Mouse (Mus musculus): ENCODE measurements around the gene Ghrl. TPM values are rescaled to one million over a fixed set of nuclear protein-coding genes. Genes with fewer than 3 reads are reported as not detected.
"Not testable (repeated sequence)": the region's sequence is repeated elsewhere in the genome, so short reads cannot be mapped to it uniquely, and the experiment has no call there.

Gene Ghrl
- polyA plus RNA-seq, 1 experiment from 2014 or later, result 1.0 TPM

- 92% methylated on average over 9 of the region's 9 CpGs for WGBS
- ATAC-seq, result no peak
- H3K9ac ChIP-seq, result no peak overlapping the region
- H3K27ac ChIP-seq, result no peak overlapping the region
- H3K4me2 ChIP-seq, result no peak overlapping the region
- H3K27me3 ChIP-seq, result no peaks in the 10 kb centered on the region
- no peaks in the 10 kb centered on the region for H3K9me3 ChIP-seq (replicated peaks)
- H3K4me1 ChIP-seq, result peaks cover 15% of the 10 kb centered on the region
- H3K4me3 ChIP-seq, result no peak overlapping the region
- H3K36me3 ChIP-seq (ENCODE audit: poor library complexity, severe bottlenecking), result peaks cover 55% of the 10 kb centered on the region
These were observed 17.8 kb upstream of the Ghrl start for GRCm38 (mm10) chr6:113737318-113738046.

- Histone ChIP-seq H3K27me3 (no peaks in the 10 kb centered on the region), H3K9me3 (replicated peaks) (no peaks in the 10 kb centered on the region), H3K9ac (no peak overlapping the region), H3K4me1 (no peaks in the 10 kb centered on the region), H3K4me3 (no peak overlapping the region), H3K4me2 (no peak overlapping the region), H3K27ac (no peak overlapping the region), H3K36me3 (ENCODE audit: poor library complexity, severe bottlenecking) (peaks cover 98% of the 10 kb centered on the region)
- WGBS, result 93% methylated on average over 3 of the region's 3 CpGs
- ATAC-seq, result no peak
These were observed 11.6 kb upstream of the Ghrl start for GRCm38 (mm10) chr6:113731296-113731695.

- WGBS, result 91% methylated on average over 7 of the region's 7 CpGs
- peaks cover 92% of the 10 kb centered on the region for H3K36me3 ChIP-seq (ENCODE audit: poor library complexity, severe bottlenecking)
- H3K4me2 ChIP-seq, result no peak overlapping the region
- no peak overlapping the region for H3K9ac ChIP-seq
- H3K4me3 ChIP-seq, result no peak overlapping the region
- no peak for ATAC-seq
- no peaks in the 10 kb centered on the region for H3K27me3 ChIP-seq
- H3K27ac ChIP-seq, result no peak overlapping the region
- H3K9me3 ChIP-seq (replicated peaks), result no peaks in the 10 kb centered on the region
- no peaks in the 10 kb centered on the region for H3K4me1 ChIP-seq
These were observed 8.5 kb upstream of the Ghrl start for GRCm38 (mm10) chr6:113728181-113728580.

GRCm38 (mm10) chr6:113721061-113721460 lies 1.4 kb upstream of the Ghrl start:
- Histone ChIP-seq H3K9ac (no peak overlapping the region), H3K4me1 (no peaks in the 10 kb centered on the region), H3K4me3 (no peak overlapping the region), H3K27me3 (no peaks in the 10 kb centered on the region), H3K36me3 (ENCODE audit: poor library complexity, severe bottlenecking) (peaks cover 85% of the 10 kb centered on the region), H3K9me3 (replicated peaks) (no peaks in the 10 kb centered on the region), H3K4me2 (no peak overlapping the region), H3K27ac (no peak overlapping the region)
- 94% methylated on average over 4 of the region's 4 CpGs for WGBS
- no peak for ATAC-seq

GRCm38 (mm10) chr6:113717541-113717940 lies 2.1 kb downstream of the Ghrl start:
- Histone ChIP-seq H3K36me3 (ENCODE audit: poor library complexity, severe bottlenecking) (peaks cover 89% of the 10 kb centered on the region), H3K9ac (no peak overlapping the region), H3K4me3 (no peak overlapping the region), H3K4me1 (no peaks in the 10 kb centered on the region), H3K4me2 (no peak overlapping the region), H3K27me3 (no peaks in the 10 kb centered on the region), H3K9me3 (replicated peaks) (no peaks in the 10 kb centered on the region), H3K27ac (no peak overlapping the region)
- ATAC-seq, result no peak
- 94% methylated on average over 3 of the region's 3 CpGs for WGBS

- Histone ChIP-seq H3K27ac (no peak overlapping the region), H3K4me2 (no peak overlapping the region), H3K9me3 (replicated peaks) (no peaks in the 10 kb centered on the region), H3K27me3 (no peaks in the 10 kb centered on the region), H3K4me1 (no peaks in the 10 kb centered on the region), H3K4me3 (no peak overlapping the region), H3K36me3 (ENCODE audit: poor library complexity, severe bottlenecking) (peaks cover 95% of the 10 kb centered on the region), H3K9ac (no peak overlapping the region)
- no peak for ATAC-seq
- 83% methylated on average over 1 of the region's 1 CpGs for WGBS
These were observed 4.9 kb downstream of the Ghrl start for GRCm38 (mm10) chr6:113714797-113715196.

- no peak for ATAC-seq
- Histone ChIP-seq H3K27ac (no peak overlapping the region), H3K36me3 (ENCODE audit: poor library complexity, severe bottlenecking) (peaks cover 95% of the 10 kb centered on the region), H3K27me3 (no peaks in the 10 kb centered on the region), H3K4me1 (no peaks in the 10 kb centered on the region), H3K9ac (no peak overlapping the region), H3K4me3 (no peak overlapping the region), H3K4me2 (no peak overlapping the region), H3K9me3 (replicated peaks) (no peaks in the 10 kb centered on the region)
- WGBS, result 93% methylated on average over 2 of the region's 2 CpGs
These were observed 5.4 kb downstream of the Ghrl start for GRCm38 (mm10) chr6:113714276-113714675.

- H3K9me3 ChIP-seq (replicated peaks); H3K9ac ChIP-seq; H3K27ac ChIP-seq; ATAC-seq; H3K4me1 ChIP-seq; H3K27me3 ChIP-seq; H3K4me3 ChIP-seq; H3K4me2 ChIP-seq: not testable (repeated sequence)
- WGBS, result 92% methylated on average over 5 of the region's 5 CpGs
- peaks cover 95% of the 10 kb centered on the region for H3K36me3 ChIP-seq (ENCODE audit: poor library complexity, severe bottlenecking)
These were observed 6.3 kb downstream of the Ghrl start for GRCm38 (mm10) chr6:113713389-113713788.

GRCm38 (mm10) chr6:113712718-113713117 lies 7.0 kb downstream of the Ghrl start:
- Histone ChIP-seq H3K36me3 (ENCODE audit: poor library complexity, severe bottlenecking) (peaks cover 97% of the 10 kb centered on the region), H3K27ac (no peak overlapping the region), H3K9ac (no peak overlapping the region), H3K27me3 (no peaks in the 10 kb centered on the region), H3K9me3 (replicated peaks) (no peaks in the 10 kb centered on the region), H3K4me3 (no peak overlapping the region), H3K4me2 (no peak overlapping the region), H3K4me1 (no peaks in the 10 kb centered on the region)
- ATAC-seq, result no peak
- WGBS, result 93% methylated on average over 3 of the region's 3 CpGs

GRCm38 (mm10) chr6:113697222-113698205 lies 22.2 kb downstream of the Ghrl start:
- H3K4me2 ChIP-seq, result peak overlapping the region; percentile 98
- H3K4me1 ChIP-seq, result peaks cover 34% of the 10 kb centered on the region
- under 1% methylated on average over 105 of the region's 113 CpGs for WGBS
- H3K4me3 ChIP-seq, result peak overlapping the region; percentile 73
- no peaks in the 10 kb centered on the region for H3K27me3 ChIP-seq
- H3K36me3 ChIP-seq (ENCODE audit: poor library complexity, severe bottlenecking), result peaks cover 25% of the 10 kb centered on the region
- peak; percentile 76; the same call in 1 of the 2 replicates for ATAC-seq
- H3K27ac ChIP-seq, result peak overlapping the region; percentile 80
- H3K9ac ChIP-seq, result peak overlapping the region; percentile 84
- no peaks in the 10 kb centered on the region for H3K9me3 ChIP-seq (replicated peaks)

GRCm38 (mm10) chr6:113696582-113697221 lies 23.0 kb downstream of the Ghrl start, which contains the start of gene Tatdn2:
Tatdn2 (plus strand) TSS chr6:113697050.
- ATAC-seq, result peak; percentile 100
- H3K27me3 ChIP-seq, result no peaks in the 10 kb centered on the region
- H3K9ac ChIP-seq, result peak within 1 kb of the TSS; percentile 84
- H3K27ac ChIP-seq, result peak within 1 kb of the TSS; percentile 80
- under 1% methylated on average over 39 of the region's 58 CpGs for WGBS
- H3K36me3 ChIP-seq (ENCODE audit: poor library complexity, severe bottlenecking), result peaks cover 16% of the 10 kb centered on the region
- peak within 1 kb of the TSS; percentile 73 for H3K4me3 ChIP-seq
- no peaks in the 10 kb centered on the region for H3K9me3 ChIP-seq (replicated peaks)
- peak within 1 kb of the TSS; percentile 98 for H3K4me2 ChIP-seq
- peaks cover 34% of the 10 kb centered on the region for H3K4me1 ChIP-seq

All from forebrain, embryonic 13.5 days (tissue).